Mouse (Mus musculus) subcutaneous adipose tissue, adult 2 months (tissue): Measurements from ENCODE around the gene Raph1. TPM values are rescaled to one million over a fixed set of nuclear protein-coding genes. Genes with fewer than 3 reads are reported as not detected.

Experiments used
- polyA plus RNA-seq: library from polyadenylated mRNA; depleted of rRNA; stranded (reverse); fragments of >200 nt; gene quantifications from 2 replicates; pipeline ENCODE4 v1.2.3, GENCODE M21; 2012; ENCODE audit warnings: low replicate concordance; rRNA removed

Raph1 gene
- polyA plus RNA-seq, result 11.4 and 16.4 TPM in 2 replicates

DNA sequence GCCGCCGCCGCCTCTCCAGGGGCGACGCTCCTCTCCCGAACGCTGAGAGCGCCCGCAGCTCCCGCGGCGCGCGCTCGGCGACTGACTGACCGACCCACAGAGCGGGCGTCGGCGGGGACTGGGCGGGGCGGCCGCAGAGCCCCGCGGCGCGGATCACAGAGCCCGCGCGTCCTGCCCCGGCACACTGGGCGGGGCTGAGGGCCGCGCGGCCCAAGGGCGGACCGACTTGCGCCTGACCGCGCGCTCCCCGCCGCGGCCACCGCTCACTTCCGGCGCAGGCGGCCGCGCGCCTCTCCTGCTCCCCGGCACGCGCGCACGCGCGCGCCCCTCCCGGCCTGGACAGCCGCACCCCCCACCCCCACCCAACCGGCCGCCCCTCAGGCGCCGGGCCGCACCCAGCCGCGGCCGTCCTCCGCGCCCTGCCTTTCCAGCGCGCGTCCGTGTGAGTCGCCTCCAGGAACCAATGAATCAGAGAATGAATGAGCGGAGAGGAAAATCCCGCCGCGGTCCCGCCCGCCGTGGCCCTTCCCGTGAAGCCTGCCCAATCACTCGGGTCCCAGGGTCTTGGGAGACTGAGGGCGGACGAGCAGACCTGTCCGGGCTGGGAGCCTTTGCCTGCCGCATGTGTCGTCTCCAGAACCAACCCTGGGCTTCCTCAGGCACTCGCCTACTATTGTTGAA lies at the start of gene Raph1:
Gene Raph1, minus strand, starts transcription at position 474 of the 681 bp plus-strand sequence.

Other genes with a start within 250 kb of the Raph1 start
- gene Cyp20a1, start 223.8 kb downstream of the Raph1 start, polyA plus RNA-seq, result 13.1 and 13.3 TPM in 2 replicates
- 4.6 and 13.9 TPM in 2 replicates for gene Abi2, start 157.5 kb downstream of the Raph1 start, polyA plus RNA-seq
- gene Cd28, start 149.7 kb upstream of the Raph1 start, polyA plus RNA-seq, result 0.33 and 0.36 TPM in 2 replicates